Mouse (Mus musculus): ENCODE data around the gene Cyp39a1.

DNA sequence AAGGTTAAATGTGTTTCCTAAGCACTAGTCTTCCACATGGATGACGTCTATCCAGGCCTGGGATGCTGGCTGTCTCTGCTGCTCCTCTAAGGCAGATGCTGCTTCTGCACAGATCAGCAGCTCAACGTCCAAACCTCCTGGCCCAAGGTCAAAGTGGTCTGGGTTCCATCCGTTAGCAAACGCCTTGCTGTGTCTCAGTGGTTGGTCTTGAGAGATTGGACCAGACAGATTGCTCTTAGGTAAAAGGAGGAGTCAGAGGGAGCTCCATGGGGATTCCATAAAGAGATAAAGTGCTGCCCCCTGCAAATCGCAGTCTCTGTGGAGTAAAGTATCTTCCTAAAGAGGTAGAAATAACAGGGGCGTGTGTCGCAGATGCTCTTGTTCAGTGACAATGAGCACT lies 24.0 kb upstream of the Cyp39a1 start:
- no peak for TF ChIP-seq CTCF (IDR thresholded peaks at IDR 0.05; ENCODE audit: control insufficient read depth, insufficient read depth, insufficient read length)
- TF ChIP-seq MYOD1 (IDR thresholded peaks at IDR 0.05; ENCODE audit: control insufficient read depth, insufficient read length, low read depth), result no peak
- no peak for TF ChIP-seq MAX (IDR thresholded peaks at IDR 0.05)
- no peak for TF ChIP-seq USF1 (IDR thresholded peaks at IDR 0.05; ENCODE audit: low read depth)
- no peak for TF ChIP-seq FOSL1 (IDR thresholded peaks at IDR 0.05; ENCODE audit: insufficient read depth, low read length, poor library complexity, severe bottlenecking)
- no peak for TF ChIP-seq CEBPB (IDR thresholded peaks at IDR 0.05; ENCODE audit: low read depth)

All from C2C12 (cell line).